8 mouse cellular contexts compared by ENCODE assay signal in genomic region chr14:121218620-121219019, GRCm38 (mm10).
A peak's percentile ranks its signal among the peaks of the same experiment; 100 is the strongest.
DNase-seq lines count a peak whose midpoint lies in the region; ATAC-seq and TF ChIP-seq lines count a peak whose summit lies in the region.

No protein-coding gene starts in this region.

- peak overlapping the region; percentile 54 for H3K27ac ChIP-seq in forebrain, embryonic 15.5 days (replicated peaks)
- H3K27ac ChIP-seq in forebrain, embryonic 10.5 days, result no peak overlapping the region

- DNase-seq in forebrain, embryonic 10.5 days (ENCODE audit: extremely low spot score, low spot score), result no peak
- DNase-seq in lung, adult 2 months, result no peak
- DNase-seq in lung, adult 18-20 months, result no peak
- peak; percentile 5 for DNase-seq in c-Kit-positive CD71-negative TER-119-negative erythroid progenitor cells, embryonic 14.5 days (ENCODE audit: low read depth)
- DNase-seq in thymus, postnatal 0 days (ENCODE audit: low spot score), result peak; percentile 15
- no peak for DNase-seq in right cerebral cortex, adult 18-20 months
- DNase-seq in right cerebral cortex, postnatal 10 days (ENCODE audit: low spot score in 2 of 2), result no peak

- H3K4me3 ChIP-seq in forebrain, embryonic 15.5 days, result no peak overlapping the region
- no peak overlapping the region for H3K4me3 ChIP-seq in forebrain, embryonic 10.5 days
- no peak overlapping the region for H3K4me3 ChIP-seq in lung, adult 2 months (replicated peaks; ENCODE audit: extremely low read depth, low read depth, low read length)

- H3K36me3 ChIP-seq in forebrain, embryonic 15.5 days, result peaks cover 9% of the 10 kb centered on the region
- peaks cover 29% of the 10 kb centered on the region for H3K36me3 ChIP-seq in forebrain, embryonic 10.5 days (replicated peaks)

- H3K27me3 ChIP-seq in forebrain, embryonic 15.5 days, result no peaks in the 10 kb centered on the region
- no peaks in the 10 kb centered on the region for H3K27me3 ChIP-seq in forebrain, embryonic 10.5 days (ENCODE audit: poor library complexity, severe bottlenecking)

- ATAC-seq in forebrain, embryonic 15.5 days (replicated peaks), result no peak

- H3K9me3 ChIP-seq in forebrain, embryonic 15.5 days, result no peaks in the 10 kb centered on the region
- no peaks in the 10 kb centered on the region; the same call in 1 of the 2 replicates for H3K9me3 ChIP-seq in forebrain, embryonic 10.5 days

- TF ChIP-seq CTCF in lung, adult 2 months (IDR thresholded peaks at IDR 0.05; ENCODE audit: insufficient read depth, low read length), result peak; percentile 39; the same call in 1 of the 2 replicates

- no peak overlapping the region for H3K9ac ChIP-seq in forebrain, embryonic 15.5 days (replicated peaks)

- H3K4me2 ChIP-seq in forebrain, embryonic 15.5 days (replicated peaks), result no peak overlapping the region

- WGBS in forebrain, embryonic 15.5 days, result 83% methylated on average over 7 of the region's 7 CpGs
- 77% methylated on average over 7 of the region's 7 CpGs for WGBS in forebrain, embryonic 10.5 days
- WGBS in lung, adult 2 months, result 85% methylated on average over 7 of the region's 7 CpGs

- TF ChIP-seq POLR2A in lung, adult 2 months (IDR thresholded peaks at IDR 0.05; ENCODE audit: borderline replicate concordance, extremely low read depth, low read depth, low read length), result no peak

- H3K4me1 ChIP-seq in forebrain, embryonic 15.5 days, result no peaks in the 10 kb centered on the region; the same call in 1 of the 2 replicates
- 0 out of 2 replicates have a peak, but pooled peaks cover 1% of the 10 kb centered on the region for H3K4me1 ChIP-seq in forebrain, embryonic 10.5 days
- H3K4me1 ChIP-seq in lung, adult 2 months (ENCODE audit: control insufficient read depth, insufficient read depth, low read length), result peaks cover 12% of the 10 kb centered on the region

Comparison
In these comparisons a context has a peak if more than half of its experiments do, and no peak if none do; other contexts are left out.
1. DNase-seq: peak in c-Kit-positive CD71-negative TER-119-negative erythroid progenitor cells, embryonic 14.5 days (single experiment) and thymus, postnatal 0 days (single experiment); none in forebrain, embryonic 10.5 days (single experiment), lung, adult 2 months (single experiment), lung, adult 18-20 months (0 of 2), right cerebral cortex, adult 18-20 months (single experiment) and right cerebral cortex, postnatal 10 days (0 of 2).